Mouse (Mus musculus) ES-Bruce4 (cell line): ENCODE data around the gene Zbtb9.

Source experiments
- CTCF ChIP-seq: IDR thresholded peaks from one replicate; pipeline ENCODE4 v1.8.1; 2011; ENCODE audit warnings: low read depth, low read length
- POLR2A ChIP-seq: IDR thresholded peaks from one replicate; pipeline ENCODE4 v1.8.1; 2011; ENCODE audit warnings: low read length; ENCODE audit not compliant: insufficient read depth

GRCm38 (mm10) chr17:26956895-26957294 lies 16.1 kb upstream of the Zbtb9 start:
- TF ChIP-seq CTCF (no peak), POLR2A (no peak)
